Mouse (Mus musculus) lung, embryonic 14.5 days (tissue): Measurements from ENCODE around the gene Ypel3. TPM values are rescaled to one million over a fixed set of nuclear protein-coding genes. Genes with fewer than 3 reads are reported as not detected.
A peak's percentile ranks its signal among the peaks of the same experiment; 100 is the strongest.

Experiments
- ATAC-seq: fragments of 200-750 bp; cut with Nextera tagmentation; 2 replicates; pipeline ENCODE4 v1.8.0; 2017; ENCODE audit warnings: mild to moderate bottlenecking, moderate TSS enrichment, moderate library complexity; ENCODE audit not compliant: insufficient read depth
- DNase-seq: peaks from one replicate; pipeline ENCODE4 v3.0.0-alpha.2; 2015
- H3K27ac ChIP-seq: fragments of 300-500 bp; sonication (generic); 2 replicates; pipeline ENCODE4 v1.5.1; 2014; ENCODE audit warnings: low read depth, mild to moderate bottlenecking, moderate library complexity
- H3K27me3 ChIP-seq: fragments of 300-500 bp; sonication (generic); 2 replicates; pipeline ENCODE4 v1.6.1; 2014; ENCODE audit warnings: low read length, control low read depth; ENCODE audit not compliant: insufficient read depth
- H3K36me3 ChIP-seq: fragments of 300-500 bp; sonication (generic); 2 replicates; pipeline ENCODE4 v1.6.1; 2014; ENCODE audit warnings: control low read depth; ENCODE audit not compliant: insufficient read depth
- H3K4me1 ChIP-seq: fragments of 300-500 bp; sonication (generic); 2 replicates; pipeline ENCODE4 v1.6.1; 2014; ENCODE audit warnings: antibody characterized with exemption, control low read depth; ENCODE audit not compliant: insufficient read depth
- H3K4me2 ChIP-seq: fragments of 300-500 bp; sonication (generic); 2 replicates; pipeline ENCODE4 v1.6.1; 2014; ENCODE audit warnings: mild to moderate bottlenecking
- H3K4me3 ChIP-seq: fragments of 300-500 bp; sonication (generic); 2 replicates; pipeline ENCODE4 v1.5.1; 2014; ENCODE audit warnings: low read depth, low read length
- H3K9ac ChIP-seq: fragments of 300-500 bp; sonication (generic); 2 replicates; pipeline ENCODE4 v1.6.1; 2014
- H3K9me3 ChIP-seq: fragments of 300-500 bp; sonication (generic); 2 replicates; pipeline ENCODE4 v1.6.1; 2016; ENCODE audit warnings: low read depth, low read length, control low read depth
- CTCF ChIP-seq: IDR thresholded peaks from 2 replicates; pipeline ENCODE4 v1.5.1; 2016; ENCODE audit warnings: antibody characterized with exemption, low read depth
- WGBS: fragments of 180-500 bp; shearing (Covaris S2); extraction: QIAGEN DNeasy Blood & Tissue Kit; methylation state at CpG from one replicate; pipeline ENCODE4 v1.1.7; 2014; 5-methylcytosine and 5-hydroxymethylcytosine counted together
- polyA plus RNA-seq: library from polyadenylated mRNA; unstranded; fragments of >200 nt; fragmentation: Nextera tagmentation; extraction: Ambion mirVana; gene quantifications from 2 replicates; pipeline ENCODE4 v1.2.1, GENCODE M21; 2014

The Ypel3 gene
- polyA plus RNA-seq, 1 experiment from 2014 or later = 91.2 TPM

- under 1% methylated on average over 40 of the region's 40 CpGs for WGBS
- no peak for ATAC-seq
Measured at GRCm38 (mm10) chr7:126798127-126799049, 21.6 kb downstream of the Ypel3 start.

GRCm38 (mm10) chr7:126799050-126799467 is 22.3 kb downstream of the Ypel3 start:
- under 1% methylated on average over 35 of the region's 36 CpGs for WGBS
- ATAC-seq = peak; percentile 96
- peaks cover 5% of the 10 kb centered on the region for H3K4me1 ChIP-seq

More at GRCm38 (mm10) chr7:126798127-126799049, 21.6 kb downstream of the Ypel3 start:
- Histone ChIP-seq H3K9me3 (no peaks in the 10 kb centered on the region), H3K27ac (peak overlapping the region; percentile 98), H3K9ac (peak overlapping the region; percentile 92), H3K4me3 (peak overlapping the region; percentile 89), H3K36me3 (peaks cover 39% of the 10 kb centered on the region), H3K27me3 (no peaks in the 10 kb centered on the region), H3K4me1 (peaks cover 5% of the 10 kb centered on the region), H3K4me2 (peak overlapping the region; percentile 95)
- TF ChIP-seq CTCF = no peak
- DNase-seq = peak; percentile 48

GRCm38 (mm10) chr7:126799468-126800268 is 22.9 kb downstream of the Ypel3 start:
- Histone ChIP-seq H3K27me3 (no peaks in the 10 kb centered on the region), H3K9ac (peak overlapping the region; percentile 64), H3K9me3 (no peaks in the 10 kb centered on the region), H3K36me3 (peaks cover 44% of the 10 kb centered on the region), H3K27ac (peak overlapping the region; percentile 98), H3K4me2 (peak overlapping the region; percentile 95), H3K4me1 (peaks cover 5% of the 10 kb centered on the region), H3K4me3 (peak overlapping the region; percentile 89)
- TF ChIP-seq CTCF = peak; percentile 60
- under 1% methylated on average over 38 of the region's 38 CpGs for WGBS
- ATAC-seq (peak; percentile 92), DNase-seq (no peak)

More at GRCm38 (mm10) chr7:126799050-126799467, 22.3 kb downstream of the Ypel3 start:
- Histone ChIP-seq H3K4me2 (peak overlapping the region; percentile 95), H3K9me3 (no peaks in the 10 kb centered on the region), H3K36me3 (peaks cover 45% of the 10 kb centered on the region), H3K4me3 (peak overlapping the region; percentile 89), H3K27ac (peak overlapping the region; percentile 98), H3K9ac (peak overlapping the region; percentile 92), H3K27me3 (no peaks in the 10 kb centered on the region)
- no peak; the same call in 1 of the 2 replicates for TF ChIP-seq CTCF
- peak; percentile 99 for DNase-seq

- no peak for ATAC-seq
- H3K27me3 ChIP-seq = no peaks in the 10 kb centered on the region
Measured at GRCm38 (mm10) chr7:126800269-126801056, 23.7 kb downstream of the Ypel3 start.

GRCm38 (mm10) chr7:126801057-126801422 is 24.3 kb downstream of the Ypel3 start:
- H3K36me3 ChIP-seq = peaks cover 30% of the 10 kb centered on the region
- H3K27me3 ChIP-seq = no peaks in the 10 kb centered on the region
- H3K27ac ChIP-seq = no peak overlapping the region
- TF ChIP-seq CTCF = no peak
- no peak overlapping the region for H3K4me3 ChIP-seq
- H3K9me3 ChIP-seq = no peaks in the 10 kb centered on the region
- H3K4me2 ChIP-seq = no peak overlapping the region
- no peak overlapping the region for H3K9ac ChIP-seq
- DNase-seq (no peak), ATAC-seq (no peak)
- H3K4me1 ChIP-seq = peaks cover 5% of the 10 kb centered on the region
- WGBS = 91% methylated on average over 16 of the region's 16 CpGs

More at GRCm38 (mm10) chr7:126800269-126801056, 23.7 kb downstream of the Ypel3 start:
- peaks cover 5% of the 10 kb centered on the region for H3K4me1 ChIP-seq
- TF ChIP-seq CTCF = no peak
- peaks cover 36% of the 10 kb centered on the region for H3K36me3 ChIP-seq
- H3K4me3 ChIP-seq = peak overlapping the region; percentile 89
- WGBS = 47% methylated on average over 5 of the region's 5 CpGs
- H3K9ac ChIP-seq = peak overlapping the region; percentile 64
- H3K4me2 ChIP-seq = peak overlapping the region; percentile 95
- no peaks in the 10 kb centered on the region for H3K9me3 ChIP-seq
- peak overlapping the region; percentile 98 for H3K27ac ChIP-seq
- no peak for DNase-seq

- Histone ChIP-seq H3K27me3 (no peaks in the 10 kb centered on the region), H3K9ac (no peak overlapping the region), H3K4me2 (no peak overlapping the region), H3K27ac (no peak overlapping the region), H3K36me3 (peaks cover 24% of the 10 kb centered on the region; the same call in 1 of the 2 replicates), H3K4me1 (peaks cover 7% of the 10 kb centered on the region), H3K4me3 (no peak overlapping the region), H3K9me3 (no peaks in the 10 kb centered on the region)
- ATAC-seq (no peak), DNase-seq (no peak)
- 79% methylated on average over 11 of the region's 11 CpGs for WGBS
- TF ChIP-seq CTCF = no peak
Measured at GRCm38 (mm10) chr7:126802134-126802889, 25.6 kb downstream of the Ypel3 start.
